In genomic region chr7:40906484-40906883, GRCm38 (mm10) we compare ENCODE assay signal across 17 mouse cellular contexts. TPM values are rescaled to one million over a fixed set of nuclear protein-coding genes. Genes with fewer than 3 reads are reported as not detected.
DNase-seq lines count a peak whose midpoint lies in the region; TF ChIP-seq lines count a peak whose summit lies in the region.
"Had no signal": no experiment of that assay in that cellular context is flagged by ENCODE, and none has a peak within 500 bp of the region (broad histone marks: within the 10 kb centered on the region; RNA-seq: fewer than 3 reads in every experiment).

No protein-coding gene starts in this region.

- no peak overlapping the region for H3K4me3 ChIP-seq in gastrocnemius, adult 2 months
- H3K4me3 ChIP-seq: embryonic facial prominence, embryonic 10.5 days; erythroblast, embryonic 14.5 days; midbrain, embryonic 15.5 days had no signal

- TF ChIP-seq CTCF in gastrocnemius, adult 2 months (IDR thresholded peaks at IDR 0.05): no peak

- peak; percentile 19 for DNase-seq in adrenal gland, adult 8-10 months
- DNase-seq in adrenal gland, adult 18-20 months (ENCODE audit: low spot score in 2 of 2): no peak
- peak; percentile 55 for DNase-seq in gastrocnemius, adult 2 months
- DNase-seq in gastrocnemius, postnatal 4 days (ENCODE audit: low spot score in 2 of 2): no peak
- DNase-seq in lung, postnatal 25 days (ENCODE audit: low spot score): peak; percentile 1
- no peak for DNase-seq in lung, postnatal 36 days
- peak; percentile 67 for DNase-seq in layer of hippocampus, adult 9-11 months
- no peak for DNase-seq in testis, postnatal 14 days (ENCODE audit: low spot score)
- DNase-seq: cerebellum, postnatal 25 days; kidney, adult 2 months; kidney, postnatal 4 days; liver had no signal

- intact Hi-C loops in gastrocnemius, adult 2 months (cut with DNase I): loop anchor here (1.0 kb wide), 1 partner anchor 24 kb away; no protein-coding TSS in a partner anchor

- no peak overlapping the region for H3K27ac ChIP-seq in gastrocnemius, adult 2 months
- H3K27ac ChIP-seq: embryonic facial prominence, embryonic 10.5 days; macrophage; midbrain, embryonic 15.5 days had no signal

RNA-seq across cellular contexts. Expression of gene Vstm2b, which starts 8.4 kb away (rescaled TPM):
- 1 to 10 TPM in 3 of 4 experiments, under 1 TPM in 1; 0.58 to 1.8 (median 1.5) TPM for total RNA-seq in adrenal gland, adult 8-10 months (2022)
- 1 to 10 TPM in 1 of 2 experiments, under 1 TPM in 1; 0.73 to 1.7 TPM for total RNA-seq in adrenal gland, adult 18-20 months (2021)
- total RNA-seq in gastrocnemius, adult 2 months (2021): under 1 TPM; 0.18 to 0.31 TPM
- total RNA-seq in gastrocnemius, postnatal 4 days (2021): 1 to 10 TPM; 2.7 to 2.9 TPM
- total RNA-seq: CH12.LX had no signal

Comparison
In these comparisons a context has a peak if more than half of its experiments do, and no peak if none do; other contexts are left out.
1. DNase-seq: peak in adrenal gland, adult 8-10 months (single experiment), gastrocnemius, adult 2 months (single experiment), lung, postnatal 25 days (single experiment) and layer of hippocampus, adult 9-11 months (single experiment); none in adrenal gland, adult 18-20 months (0 of 2), gastrocnemius, postnatal 4 days (0 of 2), lung, postnatal 36 days (single experiment) and testis, postnatal 14 days (single experiment).